Mouse (Mus musculus) cerebellum, adult 8-10 months (tissue): ENCODE results near the gene Sf3b5.
"Not testable (repeated sequence)": the region's sequence is repeated elsewhere in the genome, so short reads cannot be mapped to it uniquely, and the experiment has no call there.

Experiments used
- DNase-seq: peaks from one replicate; pipeline ENCODE4 v3.0.0; 2022

Gene Sf3b5

DNA sequence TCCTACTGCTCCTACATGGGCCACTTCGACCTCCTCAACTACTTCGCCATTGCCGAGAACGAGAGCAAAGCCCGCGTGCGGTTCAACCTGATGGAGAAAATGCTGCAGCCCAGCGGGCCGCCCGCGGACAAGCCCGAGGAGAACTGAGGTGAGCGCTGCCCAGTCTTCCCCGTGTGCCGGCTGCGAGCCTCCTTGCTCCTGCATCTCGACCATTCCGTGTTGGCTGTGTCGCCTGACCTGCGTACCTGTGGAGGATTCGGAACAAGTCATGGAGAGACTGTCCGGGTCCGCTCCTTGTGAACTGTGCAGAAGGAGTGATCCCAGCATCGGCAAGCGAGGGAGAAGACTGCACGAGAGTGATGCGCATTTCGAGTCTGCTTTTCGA is 3.6 kb downstream of the Sf3b5 start:
- no peak for DNase-seq

- no peak for DNase-seq
Measured at GRCm38 (mm10) chr10:13014026-13014425, 8.9 kb downstream of the Sf3b5 start.

- peak; percentile 57 for DNase-seq
Measured at GRCm38 (mm10) chr10:13016573-13016972, 11.4 kb downstream of the Sf3b5 start.

GRCm38 (mm10) chr10:13018510-13018909 is 13.4 kb downstream of the Sf3b5 start:
- DNase-seq, result no peak

- no peak for DNase-seq
Measured at GRCm38 (mm10) chr10:13019026-13019425, 13.9 kb downstream of the Sf3b5 start.

GRCm38 (mm10) chr10:13022103-13022502 is 17.0 kb downstream of the Sf3b5 start:
- DNase-seq, result no peak

GRCm38 (mm10) chr10:13023985-13024384 is 18.8 kb downstream of the Sf3b5 start:
- not testable (repeated sequence) for DNase-seq

- DNase-seq, result no peak
Measured at GRCm38 (mm10) chr10:13027702-13028101, 22.6 kb downstream of the Sf3b5 start.

GRCm38 (mm10) chr10:13028215-13028614 is 23.1 kb downstream of the Sf3b5 start:
- DNase-seq, result no peak

DNA sequence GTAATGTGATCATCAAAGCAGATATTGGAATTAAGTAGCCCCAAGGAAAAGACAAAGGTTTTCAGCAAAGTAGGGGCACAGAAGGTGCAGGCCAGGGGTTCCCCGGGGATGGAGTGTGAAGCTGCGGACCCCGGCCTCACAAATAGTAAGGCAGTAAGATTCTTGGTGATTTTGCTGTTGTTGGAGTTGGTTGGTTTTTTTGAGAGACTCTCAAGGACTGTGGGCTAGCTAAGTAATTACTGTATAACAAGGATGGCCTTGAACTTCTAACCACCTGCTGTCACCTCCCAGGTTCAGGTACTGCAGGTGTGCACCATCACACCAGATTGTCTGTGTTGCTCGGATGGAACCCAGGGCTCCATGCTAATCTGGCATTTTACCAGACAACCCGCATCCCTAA is 24.3 kb downstream of the Sf3b5 start:
- DNase-seq, result no peak

DNA sequence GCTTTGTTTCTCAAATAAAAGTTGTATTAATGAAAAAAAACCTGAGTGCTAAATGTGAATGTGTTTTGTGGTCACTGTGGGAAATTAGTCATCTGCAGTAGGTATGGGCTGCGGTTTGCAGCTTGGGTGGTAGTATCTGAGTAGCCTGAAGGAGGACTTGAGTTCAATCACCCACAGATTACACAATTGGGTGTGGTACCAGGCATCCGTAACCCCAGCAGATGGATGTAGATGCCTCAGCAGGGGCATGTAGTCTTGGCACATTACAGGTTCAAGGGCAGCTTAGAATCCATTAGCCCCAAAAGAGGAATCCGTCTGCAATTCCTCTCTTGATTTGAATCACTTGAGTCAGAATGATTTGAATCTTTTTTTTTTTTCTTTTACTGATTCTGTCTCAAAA is 30.1 kb downstream of the Sf3b5 start:
- no peak for DNase-seq

DNA sequence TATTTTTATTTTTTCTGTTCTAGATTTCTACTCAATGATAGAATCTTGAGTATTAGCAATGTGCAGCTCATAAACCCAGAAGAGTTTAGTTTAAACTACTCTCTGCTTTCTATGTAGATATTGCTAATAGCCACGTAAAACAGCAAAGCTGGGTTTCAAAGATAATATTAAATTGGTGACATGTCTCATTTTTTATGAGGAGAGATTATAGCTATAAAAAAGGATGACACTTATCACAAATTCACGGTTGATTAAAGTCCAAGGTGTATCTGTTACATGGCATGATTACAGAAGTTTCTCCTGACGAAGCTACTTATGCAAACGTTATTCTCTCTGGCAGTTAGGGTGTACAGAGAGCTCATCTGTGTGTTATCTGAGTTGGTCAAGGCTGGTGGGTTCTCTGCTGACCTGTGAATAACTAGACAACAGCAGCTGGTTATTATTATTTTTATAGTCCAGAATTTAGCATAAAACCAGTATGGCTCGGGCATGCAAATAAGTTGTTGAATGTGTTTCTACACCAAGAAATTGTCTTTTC is 34.6 kb downstream of the Sf3b5 start:
- DNase-seq, result no peak

DNA sequence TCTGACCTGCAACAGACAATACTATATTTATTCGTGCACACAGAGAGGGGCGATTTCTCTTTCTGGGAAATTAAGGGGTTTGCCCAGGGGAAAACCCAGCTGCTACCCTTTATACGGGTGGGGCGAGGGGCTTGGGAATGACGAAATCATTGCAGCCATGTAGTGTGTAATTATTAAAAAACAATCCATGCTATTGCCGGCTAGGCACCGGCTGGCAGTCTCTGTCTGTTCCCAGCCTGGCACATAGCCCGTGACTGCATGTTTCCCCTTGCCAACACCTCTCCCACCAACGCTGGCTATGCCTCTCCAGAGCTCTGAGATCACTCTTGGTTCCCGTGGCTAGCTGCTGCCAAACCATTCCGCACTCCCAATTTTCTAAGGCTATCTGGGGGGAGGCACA is 39.5 kb downstream of the Sf3b5 start:
- no peak for DNase-seq

- DNase-seq, result no peak
Measured at GRCm38 (mm10) chr10:13047816-13048215, 42.7 kb downstream of the Sf3b5 start.

DNA sequence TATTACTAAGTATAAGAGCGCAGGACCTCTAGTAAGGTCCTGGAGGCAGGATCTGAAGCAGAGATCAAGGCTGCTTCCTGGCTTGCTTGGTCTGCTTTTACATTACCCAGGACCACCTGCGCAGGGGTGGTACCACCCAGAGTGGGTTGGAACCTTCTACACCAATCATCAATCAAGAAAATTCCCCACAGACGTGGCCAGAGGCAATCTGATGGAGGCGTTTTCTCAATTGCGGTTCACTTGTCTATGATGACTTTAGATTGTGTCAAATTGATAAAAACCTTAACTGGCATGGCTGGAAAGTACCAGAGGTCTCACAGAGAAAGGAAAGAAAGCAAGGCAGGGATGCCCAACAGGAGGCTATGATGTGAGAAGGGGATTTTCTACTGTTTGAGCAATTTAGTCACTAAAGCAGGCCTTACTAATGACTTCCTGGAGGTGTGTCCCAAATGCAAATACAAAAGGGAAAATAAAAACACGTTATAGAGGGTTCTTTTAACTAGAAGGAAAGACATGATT is 51.8 kb downstream of the Sf3b5 start:
- DNase-seq, result no peak
